Mouse (Mus musculus) right cerebral cortex, postnatal 4 days (tissue): ENCODE results near the gene Cenpp.

ENCODE experiments used
- DNase-seq: peaks from one replicate; pipeline ENCODE4 v3.0.0-alpha.2; 2022

The Cenpp gene

DNA sequence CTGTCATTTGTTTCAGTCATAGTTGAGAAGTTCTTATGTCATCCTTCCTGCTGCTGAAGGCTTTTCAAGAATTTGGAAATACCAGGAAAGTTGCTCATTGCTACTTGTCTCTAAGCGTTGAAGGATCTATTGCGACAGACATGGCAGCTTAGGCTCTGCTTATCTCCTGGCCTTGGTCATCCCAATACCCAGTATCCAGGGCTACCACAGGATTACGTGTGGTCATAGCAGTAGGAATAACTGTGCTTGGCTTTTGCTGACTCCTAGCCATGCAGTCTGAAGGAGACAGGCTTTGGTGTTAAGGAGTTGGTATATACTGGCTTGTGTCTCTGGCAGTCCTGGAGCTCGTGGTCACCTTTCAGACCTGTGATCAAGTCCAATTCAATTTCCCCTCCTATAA is 192.3 kb downstream of the Cenpp start:
- no peak for DNase-seq

DNA sequence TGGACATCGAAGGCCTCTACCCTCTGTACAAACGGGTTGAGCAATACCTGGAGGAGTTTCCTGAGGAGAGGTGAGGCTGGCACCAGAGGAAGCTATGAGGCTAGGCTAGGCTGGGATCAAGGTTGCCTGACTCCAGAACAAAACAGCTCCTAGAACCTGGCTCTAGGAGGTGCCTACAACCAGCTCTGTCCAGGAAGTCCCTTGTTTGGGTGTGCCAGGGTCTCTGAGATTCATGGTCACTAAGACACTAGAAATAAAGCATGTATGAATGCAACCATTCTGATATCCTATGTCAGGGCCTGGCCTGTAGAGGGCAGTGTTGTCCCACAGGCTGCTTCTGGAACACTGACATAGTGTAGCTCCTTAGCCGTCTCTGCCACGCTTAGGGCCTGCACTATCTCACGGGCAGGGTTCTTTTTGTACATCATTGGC is 203.3 kb downstream of the Cenpp start:
- DNase-seq = peak; percentile 88

DNA sequence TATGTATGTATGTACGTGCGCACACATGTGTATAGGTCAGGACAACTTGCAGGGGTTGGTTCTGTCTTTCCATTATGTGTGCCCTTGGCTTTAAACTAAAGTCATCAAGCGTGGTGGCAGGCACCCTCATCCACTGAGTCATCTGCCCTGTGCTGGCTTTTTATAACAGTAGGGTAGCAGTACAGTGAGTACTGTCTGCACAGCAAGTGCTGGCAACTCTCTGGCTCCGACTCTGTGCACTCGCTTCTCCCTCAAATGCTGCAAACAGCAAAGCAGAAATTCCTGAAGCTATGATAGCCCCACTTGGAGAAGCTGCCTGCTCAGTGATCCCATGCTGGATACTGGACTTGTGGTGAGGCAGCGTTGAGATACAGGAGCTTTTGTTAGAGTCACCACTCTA is 208.1 kb downstream of the Cenpp start:
- no peak for DNase-seq

DNA sequence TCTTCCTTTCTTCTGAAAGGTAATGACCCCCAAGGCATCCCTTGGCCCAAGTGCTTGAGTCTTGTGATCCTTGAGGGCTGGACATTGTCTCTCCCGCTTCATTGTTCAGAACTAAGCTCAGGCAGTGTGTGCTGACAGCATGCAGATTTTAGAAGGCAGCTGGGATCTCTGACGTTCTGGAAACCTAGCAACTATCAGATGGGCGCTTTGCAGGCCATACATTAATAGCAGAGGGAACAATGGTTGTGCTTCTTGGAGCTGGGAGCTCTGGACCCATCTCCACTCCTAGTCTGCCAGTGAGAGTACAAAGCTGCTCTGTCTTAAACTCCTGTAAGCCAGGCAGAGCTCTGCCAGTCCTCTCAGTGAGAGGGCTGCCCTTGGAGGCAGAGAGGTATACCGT is 216.4 kb downstream of the Cenpp start:
- no peak for DNase-seq

DNA sequence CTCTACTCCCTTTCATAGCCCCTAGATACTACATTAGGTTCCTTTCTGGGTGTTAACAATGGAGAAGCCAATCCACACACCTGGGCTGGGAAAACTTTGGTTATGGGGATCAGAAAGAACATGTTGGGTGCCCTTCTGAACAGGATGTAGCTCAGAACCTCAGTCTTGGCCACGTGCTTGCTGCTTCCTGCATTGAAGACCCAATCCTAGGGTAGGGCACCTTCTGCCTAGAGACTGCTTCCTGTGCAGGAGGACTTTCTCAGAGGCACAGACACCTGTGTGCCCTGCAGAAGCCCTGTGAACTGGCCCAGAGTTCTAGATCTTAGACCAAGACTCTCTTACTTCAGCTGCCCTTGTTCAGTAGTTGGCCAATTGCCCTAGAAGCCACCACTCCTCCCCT is 216.8 kb downstream of the Cenpp start:
- no peak for DNase-seq

DNA sequence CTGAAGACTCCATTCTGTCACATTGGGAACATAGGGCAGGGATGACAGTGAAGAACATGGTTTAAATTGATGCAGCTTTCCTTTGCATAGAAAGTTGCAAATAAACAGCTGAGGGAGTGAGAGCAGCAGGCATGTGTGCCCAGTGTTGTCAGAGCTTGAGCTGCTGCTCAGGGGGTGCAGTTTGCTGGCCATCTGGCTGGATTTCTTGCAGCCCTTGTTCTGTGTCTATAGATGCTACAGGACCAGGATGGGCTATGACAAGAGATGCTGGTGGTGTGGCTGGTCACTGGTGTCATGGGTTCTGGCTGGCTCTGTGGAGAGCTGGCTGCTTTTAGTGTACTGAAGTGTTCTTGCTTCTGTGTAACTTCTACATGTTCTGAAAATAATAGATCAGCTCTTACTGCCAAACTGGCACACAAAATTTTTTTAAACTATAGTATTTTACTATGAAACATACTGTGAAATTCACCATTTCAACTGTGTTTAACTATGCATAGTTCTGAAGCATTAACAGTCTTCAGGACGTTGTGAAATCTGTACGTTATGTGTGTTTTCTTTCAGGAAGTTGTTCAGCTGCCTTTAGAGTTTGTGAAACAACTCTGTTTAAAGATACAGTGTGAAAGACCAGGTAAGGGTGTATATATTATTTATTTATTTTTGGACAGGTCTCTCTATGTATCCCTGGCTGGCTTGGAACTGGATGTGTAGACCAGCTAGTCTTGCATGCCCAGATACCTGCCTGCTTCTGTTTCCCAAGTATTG is 219.1 kb downstream of the Cenpp start:
- DNase-seq = no peak

DNA sequence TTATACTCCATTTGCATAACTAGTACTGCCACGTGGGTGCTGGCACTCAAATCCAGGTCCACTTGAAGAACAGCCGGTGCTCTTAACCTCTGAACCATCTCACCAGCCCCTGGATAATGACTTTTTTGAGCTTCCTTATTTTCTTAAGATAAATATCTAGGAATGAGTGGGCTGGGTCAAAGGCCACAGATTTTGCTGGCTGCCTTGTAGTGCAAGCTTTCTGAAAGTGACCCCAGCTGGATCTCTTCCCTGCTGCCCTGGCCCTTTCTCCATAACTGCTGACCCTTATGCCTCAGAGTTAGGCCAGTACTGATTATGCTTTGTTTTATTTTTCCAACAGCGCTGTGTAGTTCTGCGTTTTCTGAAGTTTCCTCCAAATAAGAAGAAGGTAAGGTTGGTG is 222.1 kb downstream of the Cenpp start:
- DNase-seq = no peak

DNA sequence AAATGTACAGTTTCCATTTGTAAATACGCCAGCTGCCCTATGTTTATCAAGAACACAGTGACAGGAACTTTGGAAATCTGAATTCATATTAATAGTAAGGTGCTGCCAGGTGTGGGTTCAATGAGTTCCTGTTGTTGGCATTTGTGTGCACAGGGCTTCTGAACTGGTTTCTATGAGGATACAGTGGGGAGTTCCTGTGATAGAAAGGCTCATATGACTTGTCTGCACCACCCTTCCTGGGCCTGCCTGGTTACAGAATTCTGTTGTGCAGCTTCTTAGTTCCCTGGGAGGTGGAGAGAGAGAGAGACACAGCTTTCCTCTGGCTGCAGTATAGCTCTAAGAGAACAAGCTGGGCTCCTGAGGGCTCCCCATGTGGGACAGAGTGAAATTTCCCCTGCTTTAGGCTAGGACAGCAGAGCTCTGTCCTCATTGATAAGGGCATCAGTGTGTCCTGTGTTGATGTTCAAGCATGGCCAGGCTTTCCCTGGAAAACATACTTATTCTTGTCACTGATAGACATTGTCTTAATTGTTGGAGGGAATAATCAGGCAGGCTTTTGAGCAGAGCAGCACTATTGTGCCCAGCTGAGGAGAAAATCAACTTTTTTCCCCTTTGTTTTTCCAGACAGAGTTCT is 224.4 kb downstream of the Cenpp start:
- DNase-seq = no peak

DNA sequence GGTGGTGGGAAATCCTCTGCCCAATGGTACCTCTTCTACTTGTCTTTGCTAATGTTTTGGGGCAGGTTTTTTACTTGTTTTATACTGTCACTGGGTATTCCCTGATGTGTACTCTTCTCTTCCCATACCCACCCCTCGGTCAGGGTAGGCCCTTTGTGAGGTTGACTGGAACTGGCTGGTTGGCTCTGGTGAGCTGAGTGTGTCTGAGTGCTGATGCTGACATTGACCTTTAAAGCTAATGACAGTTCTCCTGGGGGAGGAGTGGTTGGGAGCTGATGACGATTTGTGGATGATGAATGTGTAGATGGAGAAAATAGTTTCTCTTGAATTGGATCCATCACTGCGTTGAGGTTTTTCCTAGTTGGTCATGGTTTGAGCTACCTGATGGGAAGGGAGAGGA is 225.8 kb downstream of the Cenpp start:
- no peak for DNase-seq

DNA sequence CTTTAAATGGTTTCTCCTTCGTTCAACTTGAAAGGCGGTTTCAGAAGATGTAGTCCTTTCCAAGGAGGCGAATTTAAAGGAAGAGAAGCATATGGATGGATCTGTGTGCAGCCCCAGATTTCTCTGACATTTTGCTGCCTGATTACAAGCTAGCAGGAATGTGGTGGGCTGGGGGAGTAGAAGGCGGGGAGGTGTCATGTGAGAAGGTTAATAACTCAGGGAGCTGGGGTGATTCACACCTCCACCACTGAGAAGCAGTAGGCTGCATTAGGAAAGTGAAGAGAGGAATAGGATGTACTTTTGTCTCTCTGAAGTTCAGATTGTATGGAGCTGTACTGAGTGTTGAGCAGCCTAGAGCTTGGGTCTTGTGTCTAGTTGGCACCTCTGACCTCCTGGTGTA is 230.6 kb downstream of the Cenpp start:
- no peak for DNase-seq

DNA sequence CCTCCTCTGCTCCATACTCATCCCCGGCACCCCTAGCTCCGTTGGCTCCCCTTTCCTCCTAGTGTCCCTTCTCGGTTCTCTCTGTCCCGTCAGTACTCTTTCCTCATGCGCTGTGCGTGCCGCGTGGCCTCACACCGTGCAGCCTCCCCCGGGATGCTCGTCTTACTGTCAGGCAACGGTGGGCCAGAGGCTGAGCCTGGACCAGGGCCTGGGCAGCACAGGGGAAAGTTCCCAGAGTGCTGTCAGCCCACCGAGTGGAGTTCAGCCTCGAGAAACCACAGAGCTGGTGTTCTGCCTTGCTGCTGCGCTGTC is 231.0 kb downstream of the Cenpp start:
- no peak for DNase-seq

DNA sequence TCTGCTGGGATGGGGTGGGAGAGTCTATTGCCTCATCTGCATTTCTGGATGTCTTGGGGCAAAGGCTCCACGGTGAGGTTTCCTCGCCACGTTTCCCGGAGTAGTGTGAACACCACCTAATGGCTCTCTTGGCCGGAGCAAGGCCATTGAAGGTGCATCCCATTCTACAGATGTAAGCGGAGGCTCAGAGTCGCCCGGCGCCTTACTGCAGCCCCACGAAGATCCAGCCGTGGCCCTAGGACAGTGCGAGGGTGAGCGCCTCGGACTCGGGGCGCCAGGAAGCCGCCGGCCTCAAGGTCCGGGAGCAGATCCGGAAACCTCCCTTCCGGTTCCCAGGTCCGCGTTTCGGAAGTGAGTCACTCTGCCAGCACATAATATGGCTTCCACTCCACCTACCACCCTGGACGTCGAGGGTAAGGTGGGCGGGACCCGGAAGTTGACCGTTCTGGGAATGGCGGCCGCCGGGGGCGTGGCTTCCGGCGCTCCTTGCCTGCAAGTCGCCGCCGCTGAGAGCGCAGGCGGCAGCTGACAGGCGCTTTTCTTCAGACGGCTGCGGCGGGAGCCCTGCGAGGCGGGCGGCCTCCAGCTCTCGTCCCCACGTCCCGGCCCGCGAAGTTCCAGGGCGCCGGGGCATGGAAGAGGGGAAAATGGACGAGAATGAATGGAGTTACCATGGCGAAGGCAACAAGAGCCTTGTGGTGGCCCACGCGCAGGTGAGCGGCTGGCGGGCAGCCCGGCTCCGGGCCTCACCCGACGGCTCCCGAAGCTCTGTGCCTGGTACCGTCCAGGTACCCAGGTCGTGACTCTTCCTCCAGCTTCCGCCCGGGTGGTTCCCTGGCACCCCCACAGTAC is 231.6 kb downstream of the Cenpp start, which contains the start of gene Ippk:
Gene Ippk (plus strand): TSS at position 496 of the 852 bp plus-strand sequence.
- DNase-seq = peak; percentile 96
